Mouse (Mus musculus): ENCODE results near the gene Exog.

DNA sequence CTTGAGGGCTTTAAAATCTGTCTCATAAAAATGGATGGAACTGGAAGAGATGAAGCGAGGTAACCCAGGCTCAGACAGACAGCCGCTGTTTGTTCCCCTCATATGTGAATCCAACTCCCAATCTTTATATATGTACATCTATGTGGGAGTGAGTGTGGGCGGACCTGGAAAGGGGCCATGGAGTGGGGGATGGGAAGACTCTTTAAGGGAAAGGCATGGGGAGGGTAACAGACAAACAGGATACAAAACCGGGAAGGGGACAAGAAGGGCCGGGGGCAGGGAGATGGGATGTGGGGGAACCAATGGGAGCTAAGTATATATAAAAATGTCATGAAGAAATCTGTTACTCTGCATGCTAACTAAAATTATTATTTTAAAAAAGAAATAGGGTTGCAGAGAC is 52.2 kb downstream of the Exog start:
- TF ChIP-seq TAL1 (IDR thresholded peaks at IDR 0.05; ENCODE audit: low read length) (no peak), GATA1 (IDR thresholded peaks at IDR 0.05; ENCODE audit: low read length) (no peak)

Measured in erythroblast, embryonic 14.5 days (primary cell).